Mouse (Mus musculus): ENCODE measurements around the gene Wdr31. TPM values are rescaled to one million over a fixed set of nuclear protein-coding genes. Genes with fewer than 3 reads are reported as not detected.

Wdr31 gene
- 3.5 TPM for polyA plus RNA-seq (2014; fragmentation: Illumina TruSeq; extraction: RNeasy Lipid Tissue Mini Kit (QIAGEN cat#74804); ENCODE audit: insufficient read depth, low read depth, low replicate concordance)

GRCm38 (mm10) chr4:62470598-62471051 is at the start of gene Wdr31:
Wdr31 (minus strand) TSS chr4:62470896.

DNA sequence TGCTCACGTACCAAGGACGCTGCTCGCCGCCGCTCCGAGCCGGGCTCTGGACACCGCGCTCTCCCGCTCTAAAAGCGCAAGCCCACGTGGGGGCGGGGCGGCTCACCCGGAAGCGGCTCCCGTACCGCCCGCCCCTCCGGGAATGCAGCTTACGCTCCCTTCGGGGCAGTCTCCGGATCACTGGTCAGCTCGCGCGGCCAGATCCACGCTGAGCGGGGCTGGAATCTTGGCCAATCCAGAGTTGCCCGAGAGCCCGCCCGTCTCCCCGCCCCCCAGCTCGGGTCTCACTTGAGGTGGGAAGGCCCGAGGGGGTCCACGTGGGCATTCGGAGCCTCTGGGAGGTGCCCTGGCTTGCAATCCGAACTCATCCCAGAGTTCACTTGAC is 49.1 kb upstream of the Wdr31 start, which contains the start of gene Alad:
TSS of gene Alad (minus strand) at position 70 of the 385 bp plus-strand sequence.

GRCm38 (mm10) chr4:62503374-62503970 is 32.8 kb upstream of the Wdr31 start, which contains the start of gene Hdhd3:
Hdhd3 (minus strand) TSS chr4:62503467.

DNA sequence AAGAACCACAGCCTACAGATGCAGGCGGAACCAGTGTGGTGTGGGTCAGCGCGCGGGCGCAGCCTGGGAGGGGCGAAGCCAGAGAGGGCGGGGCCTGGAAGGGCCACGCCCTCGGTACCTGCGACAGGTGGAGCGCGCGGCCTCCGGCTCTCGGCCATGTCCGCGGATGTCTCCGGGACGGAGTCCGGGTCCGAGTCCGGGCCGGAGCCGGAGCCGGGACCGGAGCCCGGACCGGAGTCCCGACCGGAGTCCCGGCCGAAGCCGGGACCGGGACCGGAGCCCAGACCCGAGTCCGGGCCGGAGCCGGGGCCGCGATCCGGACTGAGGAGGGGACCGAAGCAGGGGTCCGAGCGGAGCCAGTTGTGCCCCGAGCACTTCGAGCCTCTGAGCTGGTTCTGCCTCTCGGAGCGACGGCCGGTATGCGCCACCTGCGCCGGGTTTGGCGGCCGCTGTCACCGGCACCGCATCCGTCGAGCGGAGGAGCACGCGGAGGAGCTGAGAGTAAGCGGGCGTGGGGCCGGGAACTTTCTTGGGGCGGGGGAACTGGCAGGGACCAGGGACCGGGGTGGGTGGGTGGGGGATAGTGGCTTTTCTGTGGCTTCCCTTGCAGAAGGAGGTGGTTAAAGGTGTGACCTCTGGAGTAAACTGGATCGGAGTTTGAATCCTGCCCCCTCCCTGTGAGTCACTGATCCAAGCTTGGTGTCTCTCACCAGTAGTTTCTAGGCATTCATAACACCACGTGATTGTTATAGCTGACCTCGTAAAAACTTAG is 9.4 kb upstream of the Wdr31 start, which contains the start of gene Bspry:
TSS of gene Bspry (plus strand) at position 117 of the 772 bp plus-strand sequence.

DNA sequence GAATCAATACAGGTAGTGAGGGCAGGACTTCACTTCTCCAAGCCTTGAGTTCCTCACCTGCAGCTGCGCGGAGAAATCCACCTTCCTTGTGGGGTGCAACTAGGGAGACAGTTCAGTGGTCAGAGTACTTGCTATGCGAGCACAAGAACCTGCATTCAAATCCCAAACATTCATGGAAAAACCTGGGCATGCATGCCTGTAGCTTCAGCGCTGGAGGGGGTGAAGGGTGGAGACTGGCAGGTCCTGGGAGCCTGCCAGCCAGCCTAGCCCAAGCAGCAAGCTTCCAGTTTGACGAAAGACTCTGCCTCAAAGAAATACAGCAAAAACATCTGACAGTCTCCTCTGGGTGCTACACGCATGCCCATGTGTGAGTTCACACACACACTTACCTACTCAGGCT is 35.6 kb downstream of the Wdr31 start, which contains the start of gene Rnf183:
TSS of gene Rnf183 (minus strand) at position 172 of the 400 bp plus-strand sequence.

DNA sequence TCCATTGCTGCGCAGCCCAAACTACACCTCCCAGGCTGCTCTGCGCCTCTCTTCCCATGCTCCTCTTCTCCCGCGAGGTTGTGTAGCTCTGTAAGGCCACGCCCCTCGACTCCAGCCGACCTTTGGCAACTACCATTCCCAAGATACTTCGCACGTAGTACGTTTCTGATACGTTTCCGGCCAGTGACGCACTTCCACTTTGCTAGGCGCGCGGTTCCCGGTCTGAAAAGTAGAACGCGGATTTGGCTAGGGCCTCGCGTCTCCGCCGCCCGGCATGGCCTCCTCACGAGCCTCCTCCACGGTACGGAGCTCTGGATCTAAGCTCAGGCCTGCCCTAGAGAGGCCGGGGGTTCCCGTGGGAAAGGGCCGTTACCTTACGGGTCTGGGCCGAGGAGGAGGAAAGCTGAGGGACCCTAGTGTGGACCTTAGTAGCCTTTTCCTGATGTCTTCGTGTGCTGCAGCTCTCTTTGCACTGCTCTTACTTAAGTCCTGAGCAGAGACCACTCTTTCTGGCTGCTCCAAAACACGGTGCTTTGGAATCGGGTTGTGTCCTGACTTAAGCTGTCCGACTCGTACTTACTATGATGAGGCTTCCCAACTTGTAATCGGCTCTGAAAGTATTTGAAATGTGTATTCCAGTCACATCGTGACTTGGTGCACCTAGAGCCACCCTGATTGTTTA is 62.0 kb downstream of the Wdr31 start, which contains the start of the genes Cdc26 and Prpf4:
TSS of gene Cdc26 (minus strand) at position 42 of the 682 bp plus-strand sequence.
TSS of gene Prpf4 (plus strand) at position 197 of the 682 bp plus-strand sequence.

Other genes with a start within 250 kb of the Wdr31 start
- 3.4 TPM for gene Zfp37, start 239.8 kb downstream of the Wdr31 start, polyA plus RNA-seq (2014; fragmentation: Illumina TruSeq; extraction: RNeasy Lipid Tissue Mini Kit (QIAGEN cat#74804); ENCODE audit: insufficient read depth, low read depth, low replicate concordance)
- 25.2 TPM for gene Slc31a2, start 208.3 kb downstream of the Wdr31 start, polyA plus RNA-seq (2014; fragmentation: Illumina TruSeq; extraction: RNeasy Lipid Tissue Mini Kit (QIAGEN cat#74804); ENCODE audit: insufficient read depth, low read depth, low replicate concordance)
- 19.1 TPM for gene Fkbp15, start 110.3 kb downstream of the Wdr31 start, polyA plus RNA-seq (2014; fragmentation: Illumina TruSeq; extraction: RNeasy Lipid Tissue Mini Kit (QIAGEN cat#74804); ENCODE audit: insufficient read depth, low read depth, low replicate concordance)
- 30.8 TPM for gene Slc31a1, start 110.2 kb downstream of the Wdr31 start, polyA plus RNA-seq (2014; fragmentation: Illumina TruSeq; extraction: RNeasy Lipid Tissue Mini Kit (QIAGEN cat#74804); ENCODE audit: insufficient read depth, low read depth, low replicate concordance)
- gene Cdc26, start 62.3 kb downstream of the Wdr31 start, polyA plus RNA-seq (2014; fragmentation: Illumina TruSeq; extraction: RNeasy Lipid Tissue Mini Kit (QIAGEN cat#74804); ENCODE audit: insufficient read depth, low read depth, low replicate concordance): 70.6 TPM
- 5.6 TPM for gene Prpf4, start 62.1 kb downstream of the Wdr31 start, polyA plus RNA-seq (2014; fragmentation: Illumina TruSeq; extraction: RNeasy Lipid Tissue Mini Kit (QIAGEN cat#74804); ENCODE audit: insufficient read depth, low read depth, low replicate concordance)
- gene Rnf183, start 35.6 kb downstream of the Wdr31 start, polyA plus RNA-seq (2014; fragmentation: Illumina TruSeq; extraction: RNeasy Lipid Tissue Mini Kit (QIAGEN cat#74804); ENCODE audit: insufficient read depth, low read depth, low replicate concordance): not detected
- gene Bspry, start 9.2 kb upstream of the Wdr31 start, polyA plus RNA-seq (2014; fragmentation: Illumina TruSeq; extraction: RNeasy Lipid Tissue Mini Kit (QIAGEN cat#74804); ENCODE audit: insufficient read depth, low read depth, low replicate concordance): 11.4 TPM
- gene Hdhd3, start 32.6 kb upstream of the Wdr31 start, polyA plus RNA-seq (2014; fragmentation: Illumina TruSeq; extraction: RNeasy Lipid Tissue Mini Kit (QIAGEN cat#74804); ENCODE audit: insufficient read depth, low read depth, low replicate concordance): 9.1 TPM
- 57.1 TPM for gene Alad, start 49.0 kb upstream of the Wdr31 start, polyA plus RNA-seq (2014; fragmentation: Illumina TruSeq; extraction: RNeasy Lipid Tissue Mini Kit (QIAGEN cat#74804); ENCODE audit: insufficient read depth, low read depth, low replicate concordance)
- gene Pole3, start 54.2 kb upstream of the Wdr31 start, polyA plus RNA-seq (2014; fragmentation: Illumina TruSeq; extraction: RNeasy Lipid Tissue Mini Kit (QIAGEN cat#74804); ENCODE audit: insufficient read depth, low read depth, low replicate concordance): 31.4 TPM
- gene 4933430I17Rik, start 54.5 kb upstream of the Wdr31 start, polyA plus RNA-seq (2014; fragmentation: Illumina TruSeq; extraction: RNeasy Lipid Tissue Mini Kit (QIAGEN cat#74804); ENCODE audit: insufficient read depth, low read depth, low replicate concordance): not detected
- 37.7 TPM for gene Rgs3, start 89.0 kb upstream of the Wdr31 start, polyA plus RNA-seq (2014; fragmentation: Illumina TruSeq; extraction: RNeasy Lipid Tissue Mini Kit (QIAGEN cat#74804); ENCODE audit: insufficient read depth, low read depth, low replicate concordance)